Mouse (Mus musculus): Measurements from ENCODE around the gene Ccdc51. TPM values are rescaled to one million over a fixed set of nuclear protein-coding genes. Genes with fewer than 3 reads are reported as not detected.

The Ccdc51 gene
- total RNA-seq, 2 experiments from 2014 or later = 7.2 to 8.1 TPM

GRCm38 (mm10) chr9:109093786-109094552, 11.7 kb downstream of the Ccdc51 start:
- intact Hi-C loops (cut with DNase I) = loop anchor here (10.0 kb wide), 1 partner anchor 741 kb away; the partner anchor contains the start of gene Nme6
- no peak for DNase-seq (ENCODE audit: low spot score in 2 of 2)

- intact Hi-C loops (cut with DNase I) = loop anchor here (10.0 kb wide), 1 partner anchor 740 kb away; the partner anchor contains the start of gene Nme6
These were observed 12.4 kb downstream of the Ccdc51 start for GRCm38 (mm10) chr9:109094553-109095136.

GRCm38 (mm10) chr9:109095137-109095982, 13.1 kb downstream of the Ccdc51 start, which contains the start of gene Plxnb1:
Gene Plxnb1, plus strand, starts transcription at chr9:109095389.
- intact Hi-C loops (cut with DNase I) = loop anchor here (10.0 kb wide), 1 partner anchor 739 kb away; the partner anchor contains the start of gene Nme6
- DNase-seq (ENCODE audit: low spot score in 2 of 2) = peak; percentile 69 to 71

More at GRCm38 (mm10) chr9:109094553-109095136, 12.4 kb downstream of the Ccdc51 start:
- no peak for DNase-seq (ENCODE audit: low spot score in 2 of 2)

- intact Hi-C loops (cut with DNase I) = loop anchor here (10.0 kb wide), 1 partner anchor 739 kb away; the partner anchor contains the start of gene Nme6
These were observed 14.0 kb downstream of the Ccdc51 start for GRCm38 (mm10) chr9:109096251-109096661.

GRCm38 (mm10) chr9:109096856-109097255, 14.6 kb downstream of the Ccdc51 start:
- no peak for DNase-seq (ENCODE audit: low spot score in 2 of 2)
- intact Hi-C loops (cut with DNase I) = loop anchor here (10.0 kb wide), 1 partner anchor 738 kb away; the partner anchor contains the start of gene Nme6

More at GRCm38 (mm10) chr9:109096251-109096661, 14.0 kb downstream of the Ccdc51 start:
- DNase-seq (ENCODE audit: low spot score in 2 of 2) = no peak

GRCm38 (mm10) chr9:109097291-109097690, 15.0 kb downstream of the Ccdc51 start:
- intact Hi-C loops (cut with DNase I) = loop anchor here (10.0 kb wide), 1 partner anchor 738 kb away; the partner anchor contains the start of gene Nme6
- DNase-seq (ENCODE audit: low spot score in 2 of 2) = no peak

GRCm38 (mm10) chr9:109097831-109098230, 15.5 kb downstream of the Ccdc51 start:
- intact Hi-C loops (cut with DNase I) = loop anchor here (10.0 kb wide), 1 partner anchor 737 kb away; the partner anchor contains the start of gene Nme6
- DNase-seq (ENCODE audit: low spot score in 2 of 2) = peak; percentile 54 to 58

GRCm38 (mm10) chr9:109098366-109098765, 16.1 kb downstream of the Ccdc51 start:
- DNase-seq (ENCODE audit: low spot score in 2 of 2) = no peak
- intact Hi-C loops (cut with DNase I) = loop anchor here (10.0 kb wide), 1 partner anchor 736 kb away; the partner anchor contains the start of gene Nme6

- intact Hi-C loops (cut with DNase I) = loop anchor here (10.0 kb wide), 1 partner anchor 736 kb away; the partner anchor contains the start of gene Nme6
- peak; percentile 26 to 31 for DNase-seq (ENCODE audit: low spot score in 2 of 2)
These were observed 16.7 kb downstream of the Ccdc51 start for GRCm38 (mm10) chr9:109098969-109099368.

GRCm38 (mm10) chr9:109100307-109100928, 18.1 kb downstream of the Ccdc51 start:
- no peak for DNase-seq (ENCODE audit: low spot score in 2 of 2)
- intact Hi-C loops (cut with DNase I) = no loop called here

- intact Hi-C loops (cut with DNase I) = no loop called here
- DNase-seq (ENCODE audit: low spot score in 2 of 2) = no peak
These were observed 19.7 kb downstream of the Ccdc51 start for GRCm38 (mm10) chr9:109101933-109102445.

GRCm38 (mm10) chr9:109102541-109102940, 20.2 kb downstream of the Ccdc51 start:
- no peak for DNase-seq (ENCODE audit: low spot score in 2 of 2)
- intact Hi-C loops (cut with DNase I) = no loop called here

GRCm38 (mm10) chr9:109103250-109103649, 21.0 kb downstream of the Ccdc51 start:
- no peak for DNase-seq (ENCODE audit: low spot score in 2 of 2)

GRCm38 (mm10) chr9:109104083-109104482, 21.8 kb downstream of the Ccdc51 start:
- intact Hi-C loops (cut with DNase I) = no loop called here
- no peak for DNase-seq (ENCODE audit: low spot score in 2 of 2)

More at GRCm38 (mm10) chr9:109103250-109103649, 21.0 kb downstream of the Ccdc51 start:
- intact Hi-C loops (cut with DNase I) = no loop called here

- peak in 1 of 2 experiments; percentile 29 for DNase-seq (ENCODE audit: low spot score in 2 of 2)
- intact Hi-C loops (cut with DNase I) = no loop called here
These were observed 22.7 kb downstream of the Ccdc51 start for GRCm38 (mm10) chr9:109105011-109105410.

GRCm38 (mm10) chr9:109105648-109106047, 23.4 kb downstream of the Ccdc51 start:
- intact Hi-C loops (cut with DNase I) = no loop called here

GRCm38 (mm10) chr9:109107341-109107740, 25.0 kb downstream of the Ccdc51 start:
- intact Hi-C loops (cut with DNase I) = no loop called here
- no peak for DNase-seq (ENCODE audit: low spot score in 2 of 2)

More at GRCm38 (mm10) chr9:109105648-109106047, 23.4 kb downstream of the Ccdc51 start:
- DNase-seq (ENCODE audit: low spot score in 2 of 2) = no peak

- no peak for DNase-seq (ENCODE audit: low spot score in 2 of 2)
- intact Hi-C loops (cut with DNase I) = no loop called here
These were observed 27.9 kb downstream of the Ccdc51 start for GRCm38 (mm10) chr9:109110240-109110639.
